12 mouse cellular contexts compared by ENCODE assay signal in genomic region chr4:154599977-154600376, GRCm38 (mm10). TPM values are rescaled to one million over a fixed set of nuclear protein-coding genes. Genes with fewer than 3 reads are reported as not detected.
DNase-seq lines count a peak whose midpoint lies in the region; ATAC-seq and TF ChIP-seq lines count a peak whose summit lies in the region.
"Had no signal": no experiment of that assay in that cellular context is flagged by ENCODE, and none has a peak within 500 bp of the region (broad histone marks: within the 10 kb centered on the region; RNA-seq: fewer than 3 reads in every experiment).

No protein-coding gene starts in this region.

- peak; percentile 48 for DNase-seq in kidney, adult 2 months
- DNase-seq in kidney, adult 18-20 months = no peak
- DNase-seq in forebrain, embryonic 11.5 days (ENCODE audit: low spot score) = peak; percentile 84
- peak; percentile 22 for DNase-seq in kidney, postnatal 10 days
- no peak for DNase-seq in urinary bladder, postnatal 4 days (ENCODE audit: low spot score in 2 of 2)
- DNase-seq in cerebellum, adult 9-11 months = no peak
- DNase-seq: lung, postnatal 36 days; right cerebral cortex, adult 18-20 months; thymus, postnatal 4 days had no signal

- no peak for TF ChIP-seq POLR2A in kidney, adult 2 months (IDR thresholded peaks at IDR 0.05; ENCODE audit: low read depth, low read length)

- ATAC-seq in forebrain, embryonic 11.5 days (replicated peaks; ENCODE audit: low FRiP score) = peak; percentile 76
- peak; percentile 48; the same call in 1 of the 2 replicates for ATAC-seq in neural tube, embryonic 13.5 days (ENCODE audit: low read depth)
- ATAC-seq in intestine, postnatal 0 days = no peak

- H3K27ac ChIP-seq in kidney, adult 2 months (ENCODE audit: insufficient read depth, low read depth, low read length) = no peak overlapping the region
- H3K27ac ChIP-seq in forebrain, embryonic 11.5 days (ENCODE audit: low read depth, low read length) = peak overlapping the region; percentile 60
- peak overlapping the region; percentile 59 for H3K27ac ChIP-seq in neural tube, embryonic 13.5 days (replicated peaks)
- no peak overlapping the region for H3K27ac ChIP-seq in intestine, postnatal 0 days (ENCODE audit: low read depth, low read length)

- no peaks in the 10 kb centered on the region for H3K9me3 ChIP-seq in forebrain, embryonic 11.5 days (ENCODE audit: control insufficient read depth, low read length)
- no peaks in the 10 kb centered on the region for H3K9me3 ChIP-seq in neural tube, embryonic 13.5 days
- no peaks in the 10 kb centered on the region for H3K9me3 ChIP-seq in intestine, postnatal 0 days (ENCODE audit: control insufficient read depth)
- H3K9me3 ChIP-seq: heart, embryonic 12.5 days had no signal

- TF ChIP-seq CTCF in kidney, adult 2 months (conservative IDR thresholded peaks at IDR 0.05; ENCODE audit: insufficient read depth, insufficient read length, low read depth, low read length) = no peak
- TF ChIP-seq CTCF in intestine, postnatal 0 days (IDR thresholded peaks at IDR 0.05; ENCODE audit: low read depth) = no peak

- H3K4me1 ChIP-seq in kidney, adult 2 months (ENCODE audit: control insufficient read depth, insufficient read depth, low read length) = peaks cover 9% of the 10 kb centered on the region; the same call in 1 of the 2 replicates
- peaks cover 82% of the 10 kb centered on the region for H3K4me1 ChIP-seq in forebrain, embryonic 11.5 days (replicated peaks; ENCODE audit: control insufficient read depth, insufficient read depth, low read length)
- H3K4me1 ChIP-seq in neural tube, embryonic 13.5 days (replicated peaks) = peaks cover 95% of the 10 kb centered on the region
- no peaks in the 10 kb centered on the region for H3K4me1 ChIP-seq in intestine, postnatal 0 days (replicated peaks; ENCODE audit: control insufficient read depth, insufficient read depth, low read length)

- no peaks in the 10 kb centered on the region for H3K27me3 ChIP-seq in kidney, adult 2 months (replicated peaks; ENCODE audit: control insufficient read depth, insufficient read depth, low read length)
- no peaks in the 10 kb centered on the region; the same call in 1 of the 2 replicates for H3K27me3 ChIP-seq in forebrain, embryonic 11.5 days (ENCODE audit: control insufficient read depth, insufficient read depth, low read length)
- peaks cover 51% of the 10 kb centered on the region for H3K27me3 ChIP-seq in neural tube, embryonic 13.5 days
- H3K27me3 ChIP-seq in intestine, postnatal 0 days (replicated peaks; ENCODE audit: control insufficient read depth, insufficient read depth, low read length) = no peaks in the 10 kb centered on the region

- peak overlapping the region; percentile 24; the same call in 1 of the 2 replicates for H3K9ac ChIP-seq in forebrain, embryonic 11.5 days (ENCODE audit: low read length)
- H3K9ac ChIP-seq in neural tube, embryonic 13.5 days = no peak overlapping the region
- no peak overlapping the region for H3K9ac ChIP-seq in intestine, postnatal 0 days (ENCODE audit: low read depth, low read length)
- H3K9ac ChIP-seq: heart, embryonic 12.5 days had no signal

- no peaks in the 10 kb centered on the region for H3K36me3 ChIP-seq in kidney, adult 2 months (ENCODE audit: control insufficient read depth, insufficient read depth, low read length)
- no peaks in the 10 kb centered on the region for H3K36me3 ChIP-seq in forebrain, embryonic 11.5 days (ENCODE audit: control insufficient read depth, insufficient read depth, low read length)
- no peaks in the 10 kb centered on the region for H3K36me3 ChIP-seq in neural tube, embryonic 13.5 days
- no peaks in the 10 kb centered on the region for H3K36me3 ChIP-seq in intestine, postnatal 0 days (ENCODE audit: control insufficient read depth, insufficient read depth)
- H3K36me3 ChIP-seq: heart, embryonic 12.5 days had no signal

- H3K4me3 ChIP-seq in kidney, adult 2 months (ENCODE audit: insufficient read depth, low read depth, low read length) = no peak overlapping the region
- H3K4me3 ChIP-seq in forebrain, embryonic 11.5 days (ENCODE audit: low read depth, low read length) = no peak overlapping the region
- H3K4me3 ChIP-seq in neural tube, embryonic 13.5 days = no peak overlapping the region
- H3K4me3 ChIP-seq in intestine, postnatal 0 days (ENCODE audit: low read depth, low read length) = no peak overlapping the region
- H3K4me3 ChIP-seq: heart, embryonic 12.5 days had no signal

- WGBS in kidney, adult 2 months = 40% methylated on average over 10 of the region's 10 CpGs
- WGBS in forebrain, embryonic 11.5 days = 6% methylated on average over 10 of the region's 10 CpGs
- WGBS in neural tube, embryonic 13.5 days = 6% methylated on average over 10 of the region's 10 CpGs
- 51% methylated on average over 10 of the region's 10 CpGs for WGBS in intestine, postnatal 0 days

- peak overlapping the region; percentile 29; the same call in 1 of the 2 replicates for H3K4me2 ChIP-seq in forebrain, embryonic 11.5 days (ENCODE audit: low read depth, low read length, severe bottlenecking)
- H3K4me2 ChIP-seq in neural tube, embryonic 13.5 days = no peak overlapping the region
- H3K4me2 ChIP-seq in intestine, postnatal 0 days (replicated peaks; ENCODE audit: low read depth) = no peak overlapping the region
- H3K4me2 ChIP-seq: heart, embryonic 12.5 days had no signal

RNA-seq across cellular contexts. Expression of gene Prdm16, which starts 36.7 kb away (rescaled TPM):
- polyA plus RNA-seq in kidney, adult 2 months (2012; rRNA removed) = 7.1 and 8.5 TPM in 2 replicates
- polyA plus RNA-seq in forebrain, embryonic 11.5 days (2014; fragmentation: Nextera tagmentation; extraction: Ambion mirVana) = 44.7 and 49.3 TPM in 2 replicates
- polyA plus RNA-seq in neural tube, embryonic 13.5 days (2015; fragmentation: Nextera tagmentation; extraction: Ambion mirVana) = 10.0 and 12.4 TPM in 2 replicates
- polyA plus RNA-seq in intestine, postnatal 0 days (2015; fragmentation: Nextera tagmentation; extraction: Ambion mirVana) = 8.7 and 9.0 TPM in 2 replicates

Comparison
In these comparisons a context has a peak if more than half of its experiments do, and no peak if none do; other contexts are left out.
1. DNase-seq: peak in kidney, adult 2 months (single experiment), forebrain, embryonic 11.5 days (single experiment) and kidney, postnatal 10 days (single experiment); none in kidney, adult 18-20 months (single experiment), urinary bladder, postnatal 4 days (0 of 2) and cerebellum, adult 9-11 months (single experiment).
2. H3K27ac ChIP-seq: peak in forebrain, embryonic 11.5 days (single experiment) and neural tube, embryonic 13.5 days (single experiment); none in kidney, adult 2 months (single experiment) and intestine, postnatal 0 days (single experiment).